Mouse (Mus musculus) bone marrow macrophage, adult 2 months (primary cell): Measurements from ENCODE around the gene Grid1.

Experiments used
- CTCF ChIP-seq: IDR thresholded peaks from 2 replicates; pipeline ENCODE4 v1.5.1; 2012; ENCODE audit warnings: low read depth, mild to moderate bottlenecking, low read length, moderate library complexity
- POLR2A ChIP-seq: IDR thresholded peaks from 2 replicates; pipeline ENCODE4 v1.6.1; 2012; ENCODE audit warnings: mild to moderate bottlenecking, low read depth, low read length, borderline replicate concordance

DNA sequence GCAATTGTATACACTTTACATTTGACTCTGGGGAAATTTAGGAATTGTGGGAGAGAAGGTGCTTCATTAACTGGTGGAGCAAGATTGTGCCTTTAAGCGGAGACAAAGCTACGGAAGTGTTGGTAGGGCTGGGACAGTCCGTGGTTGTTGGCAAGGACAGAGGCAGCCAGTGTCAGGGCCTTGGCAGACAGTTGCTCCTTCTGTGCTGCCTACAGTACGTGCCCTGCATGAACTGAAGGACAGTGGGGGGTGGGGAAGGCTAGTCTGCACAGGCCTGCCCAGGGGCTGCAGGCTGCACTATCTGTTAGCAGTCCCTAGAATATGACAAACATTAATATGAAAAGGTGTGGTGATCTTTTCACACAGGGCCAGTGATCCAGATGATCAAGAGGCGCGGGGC is 254.7 kb downstream of the Grid1 start:
- no peak for TF ChIP-seq CTCF
- no peak for TF ChIP-seq POLR2A
